Mouse (Mus musculus) lung, postnatal 14 days (tissue): ENCODE data around the gene Slc9a9.

Experiments
- DNase-seq: peaks from one replicate; pipeline ENCODE4 v3.0.0; 2021

The Slc9a9 gene

DNA sequence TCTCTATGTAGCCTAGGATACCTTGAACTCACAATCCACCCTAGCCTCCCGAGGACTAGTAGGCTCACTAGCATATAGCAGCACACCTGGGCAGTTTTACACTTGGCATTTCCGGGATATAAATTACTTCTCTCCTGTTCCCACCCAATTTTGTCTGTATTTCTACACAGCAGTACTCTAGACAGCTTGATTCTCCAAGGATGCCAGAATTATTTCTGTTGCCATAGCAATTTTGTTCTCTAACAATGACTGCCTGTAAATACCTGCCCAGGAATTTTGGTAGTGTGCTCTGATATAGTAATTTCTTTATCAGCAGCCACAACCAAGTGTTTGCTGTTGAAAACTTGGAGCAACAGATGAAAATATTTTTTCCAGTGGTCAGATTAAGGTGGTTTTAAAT, 16.7 kb downstream of the Slc9a9 start:
- DNase-seq: no peak

GRCm38 (mm10) chr9:94687203-94687859, 17.6 kb downstream of the Slc9a9 start:
- no peak for DNase-seq

DNA sequence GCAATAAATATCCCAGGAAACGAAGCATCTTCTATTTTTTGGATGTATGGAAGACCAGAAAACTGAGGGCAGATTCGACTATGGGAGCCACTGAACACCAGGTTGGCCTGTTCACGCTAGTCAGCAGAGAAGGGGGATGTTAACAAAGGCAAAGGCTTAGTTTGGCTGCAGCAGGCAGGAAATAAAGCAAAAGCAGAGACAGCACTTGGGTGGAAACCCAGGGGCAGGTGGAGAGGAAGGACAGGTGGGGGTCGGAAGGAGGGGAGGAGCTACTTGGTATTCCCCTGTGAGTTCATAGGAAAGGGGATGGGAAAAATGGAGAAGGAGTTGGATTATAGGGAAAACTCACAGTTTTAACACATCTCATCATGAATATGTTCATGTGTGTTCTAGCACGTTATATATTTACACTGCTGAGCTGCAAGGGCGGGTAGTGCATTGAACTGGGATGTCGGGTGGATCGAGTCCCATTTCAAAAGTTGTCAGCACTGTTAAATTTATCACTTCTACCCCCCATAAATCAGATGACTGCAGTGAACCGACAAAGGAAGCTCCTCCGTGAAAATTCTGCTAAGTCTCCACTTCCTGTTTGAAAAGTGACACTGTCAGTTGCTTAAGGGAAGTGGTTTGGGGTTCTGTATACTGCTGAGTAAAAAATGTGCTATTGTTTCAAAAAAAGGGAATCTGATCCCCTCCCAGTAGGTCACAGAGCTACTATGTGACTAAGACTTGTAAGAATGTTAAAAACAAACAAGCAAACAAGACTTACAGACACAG, 21.8 kb downstream of the Slc9a9 start:
- no peak for DNase-seq

DNA sequence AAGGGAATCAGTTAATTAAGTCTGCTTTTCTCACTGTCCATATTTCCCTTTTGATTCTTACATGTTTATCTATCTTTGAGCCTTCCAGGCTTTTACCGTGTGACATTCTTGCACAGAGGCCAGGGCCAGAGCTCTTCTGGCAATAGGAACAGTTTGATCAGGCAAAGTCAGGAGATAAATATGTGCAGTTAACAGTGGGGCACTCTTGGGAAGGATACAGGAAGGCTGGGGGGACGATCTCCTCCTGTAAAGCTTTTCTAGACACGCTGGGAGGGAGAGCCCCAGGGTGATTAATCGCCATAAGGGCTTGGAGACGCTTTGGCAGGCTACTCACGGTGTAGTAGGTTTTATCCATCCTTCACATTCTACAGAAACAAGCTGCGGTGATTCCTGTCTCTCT, 22.4 kb downstream of the Slc9a9 start:
- DNase-seq: no peak

- no peak for DNase-seq
Measured at GRCm38 (mm10) chr9:94694243-94694642, 24.5 kb downstream of the Slc9a9 start.

DNA sequence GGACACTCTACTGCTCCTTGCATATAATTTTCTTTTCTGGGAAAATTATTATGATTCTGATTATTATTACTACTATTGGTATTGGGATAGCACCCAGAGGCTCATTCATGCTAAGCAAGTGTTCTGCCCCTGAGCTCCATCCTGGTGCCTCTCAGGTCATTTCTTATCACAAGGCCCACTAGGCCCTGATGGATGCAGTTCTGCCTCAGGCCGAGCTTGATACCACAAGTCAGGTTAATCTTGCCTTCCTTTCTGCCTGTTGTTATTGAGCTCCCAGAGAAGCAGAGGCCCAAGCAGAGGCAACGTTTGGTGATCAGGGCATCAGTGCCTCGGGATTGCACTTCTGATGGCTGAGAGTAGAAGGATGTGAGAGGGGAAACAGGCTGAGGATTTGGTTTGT, 25.3 kb downstream of the Slc9a9 start:
- DNase-seq: no peak

GRCm38 (mm10) chr9:94696539-94697079, 26.9 kb downstream of the Slc9a9 start:
- no peak for DNase-seq

- DNase-seq: no peak
Measured at GRCm38 (mm10) chr9:94698175-94698574, 28.5 kb downstream of the Slc9a9 start.

- peak; percentile 37 for DNase-seq
Measured at GRCm38 (mm10) chr9:94700549-94700948, 30.8 kb downstream of the Slc9a9 start.

DNA sequence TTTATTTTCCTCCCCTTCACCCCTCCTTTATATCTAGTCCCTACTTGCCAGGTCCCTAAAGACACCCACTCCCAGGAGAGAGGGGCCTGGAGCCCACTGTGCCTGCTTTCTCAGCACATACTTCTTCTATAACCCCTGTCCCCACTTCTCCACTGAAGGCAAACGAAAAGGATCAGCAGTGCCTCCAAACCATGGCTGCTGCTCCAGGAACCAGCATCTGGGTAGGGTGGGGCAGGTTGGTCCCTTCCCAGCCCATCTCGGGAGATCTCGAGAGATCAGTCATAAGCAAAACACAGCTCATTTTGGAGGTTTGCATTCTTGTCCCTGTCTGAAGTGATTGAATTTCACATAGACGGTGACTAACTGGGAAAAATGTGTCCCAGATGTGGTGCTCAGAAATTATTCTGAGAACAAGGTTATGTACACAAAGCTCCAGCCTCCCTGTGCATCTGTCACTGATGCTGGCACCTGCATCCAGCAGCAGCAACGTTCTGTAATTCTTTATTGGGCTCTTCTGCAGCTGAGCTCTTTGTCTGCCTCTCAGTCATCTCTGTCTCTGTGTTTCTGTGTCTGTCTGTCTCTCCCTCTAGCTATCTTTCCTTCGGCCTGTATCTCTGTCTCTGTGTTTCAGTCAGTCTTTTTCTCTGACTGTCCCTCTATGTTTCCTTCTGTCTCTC, 31.6 kb downstream of the Slc9a9 start:
- no peak for DNase-seq

- DNase-seq: no peak
Measured at GRCm38 (mm10) chr9:94701965-94702634, 32.4 kb downstream of the Slc9a9 start.

DNA sequence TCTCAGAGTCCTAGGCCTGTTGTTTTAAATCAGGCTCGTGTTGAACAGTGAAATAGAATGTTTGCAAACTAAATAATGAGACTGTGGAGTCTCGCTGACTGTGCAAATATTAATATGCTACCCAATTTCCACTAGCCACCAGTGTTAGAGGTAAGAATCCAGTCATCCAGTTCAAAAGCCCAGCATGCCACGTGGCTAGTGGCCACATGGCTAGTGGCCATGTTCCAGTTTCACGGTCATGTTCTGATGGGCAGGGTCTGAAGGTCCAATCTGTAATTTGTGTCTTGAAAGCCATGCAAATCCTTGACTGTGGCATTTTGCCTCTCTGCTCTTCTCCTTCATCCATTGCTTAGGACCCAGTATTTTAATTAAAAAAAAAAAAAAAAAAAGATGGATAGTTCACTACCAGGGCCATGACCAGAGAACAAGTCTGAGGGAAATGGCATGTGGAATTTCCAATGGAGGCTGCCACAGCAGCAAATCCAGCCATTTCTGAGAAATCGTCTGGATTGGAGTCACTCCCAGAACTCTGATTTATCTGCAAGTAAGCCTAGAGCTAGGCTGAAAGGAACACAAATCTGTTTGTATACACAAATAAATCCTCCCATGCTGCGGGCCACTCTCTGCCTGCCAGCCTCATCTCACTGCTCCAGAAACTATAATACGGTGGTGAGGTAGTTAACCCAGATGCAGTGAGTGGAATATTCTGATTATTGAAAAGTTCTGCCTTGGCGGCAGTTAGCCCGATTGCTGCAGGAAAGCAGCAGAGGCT, 35.5 kb downstream of the Slc9a9 start:
- no peak for DNase-seq

DNA sequence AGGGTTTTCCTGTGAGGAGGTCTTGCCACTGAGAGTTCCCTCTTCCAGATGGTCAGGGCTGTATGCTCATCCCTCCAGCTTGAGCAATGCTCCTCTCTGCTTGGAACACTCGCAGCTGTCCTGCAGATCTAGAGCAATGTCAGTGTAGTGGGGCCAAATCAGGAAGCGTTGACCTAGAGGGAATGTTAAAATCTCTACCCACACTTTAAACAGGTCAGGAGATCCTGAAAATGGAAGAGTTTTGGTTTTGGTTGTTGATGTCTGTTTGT, 36.0 kb downstream of the Slc9a9 start:
- DNase-seq: no peak

GRCm38 (mm10) chr9:94712084-94712483, 42.4 kb downstream of the Slc9a9 start:
- DNase-seq: no peak

- no peak for DNase-seq
Measured at GRCm38 (mm10) chr9:94716695-94717094, 47.0 kb downstream of the Slc9a9 start.

- DNase-seq: no peak
Measured at GRCm38 (mm10) chr9:94723631-94724030, 53.9 kb downstream of the Slc9a9 start.

DNA sequence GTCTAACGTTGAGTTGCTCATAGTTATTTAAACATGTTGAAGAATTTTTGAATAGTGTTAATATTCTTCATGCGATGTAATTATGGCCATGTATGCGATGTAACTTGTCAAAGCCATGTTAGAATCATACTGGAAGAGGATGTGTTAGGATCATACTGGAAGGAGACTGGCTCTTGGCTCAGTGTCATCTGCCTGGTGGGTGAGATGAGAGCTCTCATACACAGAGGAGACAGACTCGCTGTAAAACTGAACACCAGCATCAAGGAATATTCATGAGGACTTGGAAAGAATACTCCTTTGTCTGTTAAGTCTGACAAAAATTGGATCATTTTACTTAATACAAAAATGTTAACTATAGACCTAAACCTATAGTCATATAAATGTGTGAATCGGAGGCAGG, 55.4 kb downstream of the Slc9a9 start:
- no peak for DNase-seq

DNA sequence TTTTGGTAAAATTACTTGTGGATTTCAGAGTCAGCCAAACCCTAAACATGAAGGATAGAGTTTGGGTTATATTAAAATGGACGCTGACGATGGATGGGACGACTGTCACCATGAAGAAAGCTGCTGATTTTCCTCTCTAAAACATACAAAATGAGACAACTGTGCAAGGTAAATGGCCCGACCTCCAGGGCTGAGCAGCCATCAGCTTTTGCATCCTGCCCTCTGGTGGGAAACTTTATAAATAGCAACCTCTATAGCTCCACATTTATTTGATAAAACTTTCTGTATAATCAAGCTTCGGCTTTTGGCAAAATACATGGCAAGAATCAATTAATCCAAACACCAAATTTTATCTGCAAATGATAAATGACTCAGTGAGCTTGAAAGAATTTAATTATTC, 57.7 kb downstream of the Slc9a9 start:
- no peak for DNase-seq

GRCm38 (mm10) chr9:94730396-94730795, 60.7 kb downstream of the Slc9a9 start:
- DNase-seq: no peak

- no peak for DNase-seq
Measured at GRCm38 (mm10) chr9:94732136-94732535, 62.4 kb downstream of the Slc9a9 start.

DNA sequence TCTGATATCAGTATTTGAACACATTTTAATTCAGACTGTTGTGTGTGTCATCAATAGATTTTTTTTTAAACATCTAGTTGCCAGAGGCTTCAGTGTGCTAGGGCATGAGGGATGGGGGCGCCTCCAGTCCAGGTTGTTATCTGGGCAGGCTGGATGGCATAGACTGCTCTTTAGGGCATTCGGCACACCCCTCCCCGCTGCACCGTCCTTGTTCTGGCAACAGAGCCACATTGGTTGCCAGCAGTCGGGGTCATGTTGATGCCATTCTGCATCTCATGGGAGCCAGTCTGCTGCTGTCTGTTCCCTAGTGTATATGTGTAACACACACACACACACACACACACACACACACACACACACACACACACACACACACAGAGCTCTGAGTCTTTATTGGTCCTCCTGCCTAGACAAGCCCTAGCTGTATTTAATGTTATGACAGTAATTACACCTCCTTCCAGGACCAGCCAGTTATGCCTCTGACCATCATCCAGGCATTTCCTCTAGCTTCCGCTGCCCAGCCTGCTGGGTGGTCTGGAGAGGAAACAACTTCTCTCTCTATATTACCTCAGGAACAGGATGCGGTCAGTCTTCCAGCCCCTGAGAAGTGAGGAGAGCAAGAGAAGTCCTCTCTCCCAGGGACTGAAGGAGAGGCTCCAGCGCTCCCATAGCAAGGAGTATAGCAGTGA, 63.0 kb downstream of the Slc9a9 start:
- DNase-seq: no peak

GRCm38 (mm10) chr9:94734320-94734719, 64.6 kb downstream of the Slc9a9 start:
- no peak for DNase-seq
